Mouse (Mus musculus): ENCODE measurements around the gene Selenoh. TPM values are rescaled to one million over a fixed set of nuclear protein-coding genes. Genes with fewer than 3 reads are reported as not detected.

Gene Selenoh
- polyA plus RNA-seq, 1 experiment from 2014 or later = 396 TPM

GRCm38 (mm10) chr2:84655864-84656263, 14.7 kb downstream of the Selenoh start:
- H3K27me3 ChIP-seq (ENCODE audit: control insufficient read depth, insufficient read depth, low read length) = no peaks in the 10 kb centered on the region
- no peak for ATAC-seq (ENCODE audit: low FRiP score)
- no peak overlapping the region for H3K4me3 ChIP-seq (ENCODE audit: low read depth, low read length)
- H3K4me2 ChIP-seq (replicated peaks; ENCODE audit: low read depth, low read length) = no peak overlapping the region
- DNase-seq (ENCODE audit: low spot score) = no peak
- WGBS = 87% methylated on average over 1 of the region's 1 CpGs
- H3K36me3 ChIP-seq (ENCODE audit: control insufficient read depth, insufficient read depth, low read length) = no peaks in the 10 kb centered on the region
- no peak overlapping the region for H3K9ac ChIP-seq (ENCODE audit: low read depth, low read length)
- H3K27ac ChIP-seq (ENCODE audit: low read depth, low read length) = no peak overlapping the region
- no peaks in the 10 kb centered on the region for H3K9me3 ChIP-seq (ENCODE audit: control insufficient read depth, low read length)
- no peaks in the 10 kb centered on the region for H3K4me1 ChIP-seq (replicated peaks; ENCODE audit: control insufficient read depth, insufficient read depth, low read length)

- Histone ChIP-seq H3K36me3 (ENCODE audit: control insufficient read depth, insufficient read depth, low read length) (no peaks in the 10 kb centered on the region), H3K27ac (ENCODE audit: low read depth, low read length) (no peak overlapping the region), H3K4me2 (replicated peaks; ENCODE audit: low read depth, low read length) (no peak overlapping the region), H3K4me1 (replicated peaks; ENCODE audit: control insufficient read depth, insufficient read depth, low read length) (no peaks in the 10 kb centered on the region), H3K9me3 (ENCODE audit: control insufficient read depth, low read length) (no peaks in the 10 kb centered on the region), H3K27me3 (ENCODE audit: control insufficient read depth, insufficient read depth, low read length) (no peaks in the 10 kb centered on the region), H3K4me3 (ENCODE audit: low read depth, low read length) (no peak overlapping the region), H3K9ac (ENCODE audit: low read depth, low read length) (no peak overlapping the region)
- DNase-seq (ENCODE audit: low spot score) (no peak), ATAC-seq (ENCODE audit: low FRiP score) (no peak)
These were observed 17.2 kb downstream of the Selenoh start for GRCm38 (mm10) chr2:84653354-84653753.

DNA sequence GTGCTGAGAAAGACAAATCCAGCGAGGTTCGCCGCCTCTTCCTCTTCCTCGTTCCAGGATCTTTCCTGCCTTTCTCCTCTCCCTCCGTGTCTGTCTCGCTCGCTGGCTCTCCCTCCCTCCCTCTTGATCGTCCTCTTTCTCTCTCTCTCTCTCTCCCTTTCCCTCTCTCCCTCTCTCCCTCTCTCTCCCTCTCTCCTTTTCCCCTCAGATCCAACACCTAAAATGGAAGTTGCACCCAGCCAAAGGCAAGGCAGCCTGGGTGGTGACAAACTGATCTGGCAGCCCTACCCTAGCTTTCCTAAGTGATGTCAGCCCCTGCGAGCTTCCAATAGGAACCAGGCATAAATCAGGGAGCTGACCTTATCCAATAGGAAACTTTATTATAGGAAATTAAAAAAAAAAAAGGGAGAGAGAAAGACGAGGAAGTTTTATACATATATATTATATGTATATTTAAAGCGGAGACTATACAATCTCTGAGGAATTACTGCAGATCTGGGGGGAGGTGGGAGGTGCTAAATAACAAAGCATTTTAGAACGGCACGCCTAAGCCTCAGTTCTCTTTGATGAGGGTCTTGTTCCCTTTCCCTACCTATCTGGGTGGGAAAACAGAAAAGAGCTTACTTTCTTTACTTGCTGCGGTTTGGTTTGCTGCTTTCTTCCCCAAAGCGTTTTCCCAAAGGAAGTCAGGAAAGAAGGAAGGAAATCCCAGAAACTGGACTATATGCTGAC, 19.9 kb downstream of the Selenoh start, which contains the start of gene Ctnnd1:
Gene Ctnnd1, minus strand, starts transcription at position 302 of the 732 bp plus-strand sequence.
- WGBS = under 1% methylated on average over 15 of the region's 15 CpGs
- Histone ChIP-seq H3K9ac (ENCODE audit: low read depth, low read length) (peak within 1 kb of the TSS; percentile 84), H3K4me3 (ENCODE audit: low read depth, low read length) (peak within 1 kb of the TSS; percentile 59), H3K4me2 (replicated peaks; ENCODE audit: low read depth, low read length) (peak within 1 kb of the TSS; percentile 63), H3K27ac (ENCODE audit: low read depth, low read length) (peak within 1 kb of the TSS; percentile 85), H3K4me1 (replicated peaks; ENCODE audit: control insufficient read depth, insufficient read depth, low read length) (no peaks in the 10 kb centered on the region), H3K9me3 (ENCODE audit: control insufficient read depth, low read length) (no peaks in the 10 kb centered on the region), H3K27me3 (ENCODE audit: control insufficient read depth, insufficient read depth, low read length) (no peaks in the 10 kb centered on the region), H3K36me3 (ENCODE audit: control insufficient read depth, insufficient read depth, low read length) (no peaks in the 10 kb centered on the region)
- peak; percentile 84 for DNase-seq (ENCODE audit: low spot score)
- ATAC-seq (ENCODE audit: low FRiP score) = peak; percentile 96

DNA sequence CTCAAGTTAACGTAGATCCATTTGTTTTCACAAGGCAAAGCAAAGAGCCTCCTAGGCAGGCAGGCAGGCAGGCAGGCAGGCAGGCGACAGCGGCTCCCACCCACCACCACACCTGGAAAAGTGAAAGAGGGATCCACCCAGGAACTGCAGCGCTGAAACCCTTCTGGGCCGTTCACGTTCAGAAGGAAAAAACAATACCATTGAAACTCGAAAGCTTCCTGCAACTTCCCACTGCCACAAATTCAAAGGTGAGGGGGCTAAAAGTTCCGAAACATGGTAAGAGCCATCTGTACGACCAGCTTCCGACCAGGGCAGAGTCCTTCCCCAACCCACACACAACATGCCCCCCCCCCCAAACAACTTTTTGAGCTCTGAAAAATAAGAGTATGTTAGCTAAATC, 20.9 kb downstream of the Selenoh start:
- Histone ChIP-seq H3K9me3 (ENCODE audit: control insufficient read depth, low read length) (no peaks in the 10 kb centered on the region), H3K4me2 (replicated peaks; ENCODE audit: low read depth, low read length) (peak overlapping the region; percentile 63), H3K4me3 (ENCODE audit: low read depth, low read length) (peak overlapping the region; percentile 59), H3K4me1 (replicated peaks; ENCODE audit: control insufficient read depth, insufficient read depth, low read length) (no peaks in the 10 kb centered on the region), H3K36me3 (ENCODE audit: control insufficient read depth, insufficient read depth, low read length) (no peaks in the 10 kb centered on the region), H3K9ac (ENCODE audit: low read depth, low read length) (peak overlapping the region; percentile 84), H3K27me3 (ENCODE audit: control insufficient read depth, insufficient read depth, low read length) (no peaks in the 10 kb centered on the region), H3K27ac (ENCODE audit: low read depth, low read length) (no peak overlapping the region)
- ATAC-seq (ENCODE audit: low FRiP score) = no peak
- peak; percentile 45 for DNase-seq (ENCODE audit: low spot score)
- under 1% methylated on average over 10 of the region's 10 CpGs for WGBS

DNA sequence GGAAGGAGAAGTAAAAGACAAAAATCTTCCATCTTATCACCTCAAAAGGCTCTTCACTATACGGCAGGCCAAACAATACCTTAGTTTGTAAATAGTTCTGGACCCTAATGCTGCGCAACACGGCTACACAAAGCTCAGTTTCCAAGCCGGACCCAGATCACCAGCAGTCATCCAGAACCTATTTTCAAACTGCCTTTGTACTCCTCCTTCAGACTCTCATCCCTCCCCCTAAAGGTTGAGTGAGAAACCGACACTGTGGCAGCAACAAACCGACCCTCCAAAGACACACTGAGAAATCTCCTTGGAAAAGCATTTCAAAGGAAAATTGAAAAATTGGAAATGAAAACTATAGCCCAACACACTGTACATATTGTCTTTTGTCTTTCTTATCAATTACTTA, 22.2 kb downstream of the Selenoh start:
- no peaks in the 10 kb centered on the region for H3K4me1 ChIP-seq (replicated peaks; ENCODE audit: control insufficient read depth, insufficient read depth, low read length)
- peak overlapping the region; percentile 52; the same call in 1 of the 2 replicates for H3K9ac ChIP-seq (ENCODE audit: low read depth, low read length)
- H3K9me3 ChIP-seq (ENCODE audit: control insufficient read depth, low read length) = no peaks in the 10 kb centered on the region
- H3K4me2 ChIP-seq (replicated peaks; ENCODE audit: low read depth, low read length) = peak overlapping the region; percentile 28
- peak; percentile 28 for DNase-seq (ENCODE audit: low spot score)
- no peaks in the 10 kb centered on the region for H3K36me3 ChIP-seq (ENCODE audit: control insufficient read depth, insufficient read depth, low read length)
- ATAC-seq (ENCODE audit: low FRiP score) = no peak
- no peaks in the 10 kb centered on the region for H3K27me3 ChIP-seq (ENCODE audit: control insufficient read depth, insufficient read depth, low read length)
- H3K4me3 ChIP-seq (ENCODE audit: low read depth, low read length) = peak overlapping the region; percentile 27
- WGBS = 39% methylated on average over 6 of the region's 6 CpGs
- no peak overlapping the region for H3K27ac ChIP-seq (ENCODE audit: low read depth, low read length)

DNA sequence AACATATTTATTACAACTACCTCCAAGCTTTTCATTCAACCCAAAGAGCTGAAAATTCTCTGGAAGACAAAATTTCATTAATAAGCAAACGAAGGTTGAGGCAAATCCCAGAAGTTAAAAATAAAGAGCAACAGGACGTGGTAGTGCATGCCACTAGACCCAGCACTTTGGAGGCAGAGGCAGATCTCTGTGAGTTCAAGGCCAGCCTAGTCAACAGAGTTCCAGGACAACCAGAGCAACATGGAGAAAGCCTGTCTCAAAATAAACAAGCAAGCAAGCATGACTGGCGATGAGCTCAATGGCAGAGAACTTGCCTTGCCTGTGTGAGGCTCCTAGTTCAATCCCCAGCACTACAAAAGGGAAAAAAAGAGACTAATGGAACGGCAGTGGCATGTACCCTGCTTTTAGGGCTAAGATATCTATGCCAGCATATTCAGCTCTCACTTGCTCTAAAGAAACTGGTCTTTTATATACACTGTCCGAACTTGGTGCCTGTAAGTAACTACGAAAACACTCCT, 23.5 kb downstream of the Selenoh start:
- H3K9ac ChIP-seq (ENCODE audit: low read depth, low read length) = no peak overlapping the region
- no peaks in the 10 kb centered on the region for H3K9me3 ChIP-seq (ENCODE audit: control insufficient read depth, low read length)
- no peaks in the 10 kb centered on the region for H3K4me1 ChIP-seq (replicated peaks; ENCODE audit: control insufficient read depth, insufficient read depth, low read length)
- H3K27ac ChIP-seq (ENCODE audit: low read depth, low read length) = no peak overlapping the region
- no peak for DNase-seq (ENCODE audit: low spot score)
- no peaks in the 10 kb centered on the region for H3K27me3 ChIP-seq (ENCODE audit: control insufficient read depth, insufficient read depth, low read length)
- H3K4me2 ChIP-seq (replicated peaks; ENCODE audit: low read depth, low read length) = no peak overlapping the region
- no peak for ATAC-seq (ENCODE audit: low FRiP score)
- 0 out of 2 replicates have a peak overlapping the region, but pooled peaks have one; percentile 27 for H3K4me3 ChIP-seq (ENCODE audit: low read depth, low read length)
- 92% methylated on average over 6 of the region's 6 CpGs for WGBS
- no peaks in the 10 kb centered on the region for H3K36me3 ChIP-seq (ENCODE audit: control insufficient read depth, insufficient read depth, low read length)

DNA sequence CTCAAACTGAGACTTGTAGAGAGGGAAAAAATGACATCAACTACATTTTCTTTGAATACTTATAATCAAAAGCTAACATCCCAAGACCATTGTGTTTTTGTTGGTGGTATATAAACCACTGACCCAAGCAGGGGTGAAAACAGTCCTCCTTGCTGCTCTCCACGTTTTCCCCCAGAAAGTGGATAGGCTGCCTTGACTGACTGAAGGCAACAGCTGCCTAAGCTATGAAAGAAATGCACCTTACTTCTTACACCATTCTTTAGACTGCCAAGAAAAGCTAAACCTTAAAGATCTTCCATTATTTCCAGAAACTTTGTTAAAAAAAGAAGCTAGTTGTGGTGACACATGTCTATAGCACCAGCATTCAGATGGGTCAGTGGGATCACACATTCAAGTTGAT, 24.4 kb downstream of the Selenoh start:
- no peak for DNase-seq (ENCODE audit: low spot score)
- no peak overlapping the region for H3K4me2 ChIP-seq (replicated peaks; ENCODE audit: low read depth, low read length)
- H3K27me3 ChIP-seq (ENCODE audit: control insufficient read depth, insufficient read depth, low read length) = no peaks in the 10 kb centered on the region
- 87% methylated on average over 1 of the region's 1 CpGs for WGBS
- no peak overlapping the region for H3K4me3 ChIP-seq (ENCODE audit: low read depth, low read length)
- H3K27ac ChIP-seq (ENCODE audit: low read depth, low read length) = no peak overlapping the region
- no peaks in the 10 kb centered on the region for H3K4me1 ChIP-seq (replicated peaks; ENCODE audit: control insufficient read depth, insufficient read depth, low read length)
- no peak overlapping the region for H3K9ac ChIP-seq (ENCODE audit: low read depth, low read length)
- no peaks in the 10 kb centered on the region for H3K36me3 ChIP-seq (ENCODE audit: control insufficient read depth, insufficient read depth, low read length)
- no peak for ATAC-seq (ENCODE audit: low FRiP score)
- no peaks in the 10 kb centered on the region for H3K9me3 ChIP-seq (ENCODE audit: control insufficient read depth, low read length)

GRCm38 (mm10) chr2:84640833-84641232, 29.7 kb downstream of the Selenoh start:
- H3K4me1 ChIP-seq (replicated peaks; ENCODE audit: control insufficient read depth, insufficient read depth, low read length) = peaks cover 4% of the 10 kb centered on the region; the same call in 1 of the 2 replicates

More at GRCm38 (mm10) chr2:84640833-84641232, 29.7 kb downstream of the Selenoh start:
- Histone ChIP-seq H3K27ac (ENCODE audit: low read depth, low read length) (no peak overlapping the region), H3K27me3 (ENCODE audit: control insufficient read depth, insufficient read depth, low read length) (no peaks in the 10 kb centered on the region), H3K9ac (ENCODE audit: low read depth, low read length) (no peak overlapping the region), H3K9me3 (ENCODE audit: control insufficient read depth, low read length) (no peaks in the 10 kb centered on the region), H3K4me3 (ENCODE audit: low read depth, low read length) (no peak overlapping the region), H3K4me2 (replicated peaks; ENCODE audit: low read depth, low read length) (no peak overlapping the region), H3K36me3 (ENCODE audit: control insufficient read depth, insufficient read depth, low read length) (no peaks in the 10 kb centered on the region)
- no peak for DNase-seq (ENCODE audit: low spot score)
- no peak for ATAC-seq (ENCODE audit: low FRiP score)
